Mouse (Mus musculus) heart, embryonic 13.5 days (tissue): Measurements from ENCODE around the gene Trp73. TPM values are rescaled to one million over a fixed set of nuclear protein-coding genes. Genes with fewer than 3 reads are reported as not detected.

Source experiments
- ATAC-seq: fragments of 200-750 bp; cut with Nextera tagmentation; 2 replicates; pipeline ENCODE4 v1.8.0; 2017; ENCODE audit warnings: moderate TSS enrichment; ENCODE audit not compliant: insufficient number of reproducible peaks, low FRiP score, low TSS enrichment; ENCODE audit errors: extremely low read depth
- H3K27ac ChIP-seq: fragments of 300-500 bp; sonication (generic); replicated peaks from 2 replicates; pipeline ENCODE4 v1.5.1; 2015; ENCODE audit warnings: moderate library complexity, mild to moderate bottlenecking, inconsistent platforms
- H3K27me3 ChIP-seq: fragments of 300-500 bp; sonication (generic); replicated peaks from 2 replicates; pipeline ENCODE4 v1.6.1; 2015; ENCODE audit warnings: mild to moderate bottlenecking, inconsistent platforms
- H3K36me3 ChIP-seq: fragments of 300-500 bp; sonication (generic); 2 replicates; pipeline ENCODE4 v1.6.1; 2015; ENCODE audit warnings: mild to moderate bottlenecking, inconsistent platforms
- H3K4me1 ChIP-seq: fragments of 300-500 bp; sonication (generic); 2 replicates; pipeline ENCODE4 v1.6.1; 2015; ENCODE audit warnings: inconsistent platforms
- H3K4me2 ChIP-seq: fragments of 300-500 bp; sonication (generic); 2 replicates; pipeline ENCODE4 v1.6.1; 2015; ENCODE audit warnings: inconsistent platforms, mild to moderate bottlenecking, moderate library complexity
- H3K4me3 ChIP-seq: fragments of 300-500 bp; sonication (generic); 2 replicates; pipeline ENCODE4 v1.5.1; 2015; ENCODE audit warnings: moderate library complexity, mild to moderate bottlenecking, inconsistent platforms
- H3K9ac ChIP-seq: fragments of 300-500 bp; sonication (generic); 2 replicates; pipeline ENCODE4 v1.6.1; 2015; ENCODE audit warnings: inconsistent platforms, mild to moderate bottlenecking, moderate library complexity
- H3K9me3 ChIP-seq: fragments of 300-500 bp; sonication (generic); 2 replicates; pipeline ENCODE4 v1.6.1; 2016; ENCODE audit warnings: inconsistent platforms
- WGBS: fragments of 180-500 bp; shearing (Covaris S2); methylation state at CpG from one replicate; pipeline ENCODE4 v1.1.7; 2015; ENCODE audit warnings: mixed read lengths; 5-methylcytosine and 5-hydroxymethylcytosine counted together
- polyA plus RNA-seq: library from polyadenylated mRNA; unstranded; fragments of >200 nt; fragmentation: Nextera tagmentation; extraction: Ambion mirVana; gene quantifications from 2 replicates; pipeline ENCODE4 v1.2.1, GENCODE M21; 2015

The Trp73 gene
- 0.07 and 0.10 TPM in 2 replicates for polyA plus RNA-seq

DNA sequence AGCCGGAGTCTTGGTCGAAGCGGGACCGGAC is at the start of gene Trp73:
TSS of gene Trp73 (minus strand) at position 27 of the 31 bp plus-strand sequence.
- H3K4me3 ChIP-seq = peak within 1 kb of the TSS; percentile 94
- H3K9me3 ChIP-seq = no peaks in the 10 kb centered on the region
- no peaks in the 10 kb centered on the region for H3K36me3 ChIP-seq
- ATAC-seq = no peak
- peaks cover 69% of the 10 kb centered on the region for H3K27me3 ChIP-seq
- H3K4me1 ChIP-seq = peaks cover 38% of the 10 kb centered on the region
- peak within 1 kb of the TSS; percentile 75 for H3K9ac ChIP-seq
- H3K4me2 ChIP-seq = peak within 1 kb of the TSS; percentile 96
- WGBS = 0% methylated on average over 3 of the region's 4 CpGs
- no peak within 1 kb of the TSS for H3K27ac ChIP-seq

- Histone ChIP-seq H3K9me3 (no peaks in the 10 kb centered on the region; the same call in 1 of the 2 replicates), H3K4me2 (no peak overlapping the region), H3K9ac (no peak overlapping the region), H3K4me3 (no peak overlapping the region), H3K27ac (peak overlapping the region; percentile 32; the same call in 1 of the 2 replicates), H3K27me3 (no peaks in the 10 kb centered on the region), H3K36me3 (no peaks in the 10 kb centered on the region), H3K4me1 (peaks cover 23% of the 10 kb centered on the region)
- no peak for ATAC-seq
- WGBS = 51% methylated on average over 8 of the region's 8 CpGs
Observed at GRCm38 (mm10) chr4:154188948-154189347, 48.9 kb upstream of the Trp73 start.

DNA sequence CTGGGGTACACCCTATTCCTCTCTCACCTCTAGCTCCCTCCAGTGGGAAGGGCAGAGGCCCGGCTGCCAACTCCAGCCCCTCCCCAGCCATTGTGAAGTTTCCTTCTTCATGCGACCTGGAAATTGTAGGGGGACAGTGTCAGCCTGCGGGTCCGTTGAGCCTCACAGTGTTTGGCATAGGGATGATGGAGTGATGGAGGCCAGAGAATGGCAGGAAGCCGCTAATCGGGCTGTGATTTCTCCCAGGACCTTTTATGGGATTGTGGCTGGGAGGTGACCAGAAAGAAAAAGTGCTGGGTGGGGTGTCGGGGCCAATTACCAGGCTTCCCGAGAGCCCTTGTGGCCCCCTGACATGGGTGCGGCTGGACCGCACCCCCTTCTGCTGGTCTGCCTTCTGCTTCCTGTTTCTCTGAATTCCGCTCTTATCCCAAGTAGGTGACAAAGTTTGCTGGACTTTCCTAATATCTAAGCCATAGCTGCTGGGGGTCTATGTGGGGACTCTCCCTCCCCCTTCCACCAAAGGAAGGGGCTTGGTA is 46.1 kb upstream of the Trp73 start:
- Histone ChIP-seq H3K27me3 (no peaks in the 10 kb centered on the region; the same call in 1 of the 2 replicates), H3K9ac (no peak overlapping the region), H3K9me3 (no peaks in the 10 kb centered on the region), H3K36me3 (no peaks in the 10 kb centered on the region), H3K27ac (0 out of 2 replicates have a peak overlapping the region, but pooled peaks have one; percentile 29), H3K4me3 (no peak overlapping the region), H3K4me2 (no peak overlapping the region), H3K4me1 (peaks cover 31% of the 10 kb centered on the region)
- WGBS = 48% methylated on average over 11 of the region's 11 CpGs
- no peak for ATAC-seq

DNA sequence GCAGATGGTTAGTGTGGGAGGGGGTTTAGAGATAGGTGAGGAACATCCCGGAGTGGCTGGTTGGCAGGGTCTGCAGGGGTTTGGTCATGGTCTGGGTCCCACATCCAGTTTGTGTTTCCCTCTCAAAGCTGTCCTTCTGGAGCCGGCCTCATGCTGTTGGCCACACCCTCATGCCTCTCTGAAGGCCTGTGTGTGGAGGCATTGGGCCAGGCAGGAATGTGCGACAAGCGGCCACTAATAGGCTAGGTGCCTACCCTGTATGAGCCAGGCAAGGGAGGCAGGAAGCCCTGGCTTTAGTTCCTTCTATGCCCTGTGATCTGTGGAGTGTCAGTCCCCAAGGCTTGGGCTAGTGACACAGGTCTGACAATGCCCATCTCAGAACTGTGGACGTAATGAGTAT is 45.0 kb upstream of the Trp73 start:
- H3K4me2 ChIP-seq = no peak overlapping the region
- H3K4me1 ChIP-seq = peaks cover 31% of the 10 kb centered on the region
- H3K36me3 ChIP-seq = no peaks in the 10 kb centered on the region
- WGBS = 63% methylated on average over 5 of the region's 5 CpGs
- H3K27me3 ChIP-seq = no peaks in the 10 kb centered on the region; the same call in 1 of the 2 replicates
- no peak for ATAC-seq
- H3K4me3 ChIP-seq = no peak overlapping the region
- no peak overlapping the region for H3K9ac ChIP-seq
- H3K27ac ChIP-seq = no peak overlapping the region
- H3K9me3 ChIP-seq = no peaks in the 10 kb centered on the region

GRCm38 (mm10) chr4:154183566-154183965 is 43.6 kb upstream of the Trp73 start:
- H3K27me3 ChIP-seq = no peaks in the 10 kb centered on the region; the same call in 1 of the 2 replicates
- no peaks in the 10 kb centered on the region for H3K9me3 ChIP-seq
- no peak overlapping the region for H3K27ac ChIP-seq
- ATAC-seq = no peak
- no peak overlapping the region for H3K4me2 ChIP-seq
- H3K4me3 ChIP-seq = no peak overlapping the region
- no peaks in the 10 kb centered on the region for H3K36me3 ChIP-seq
- 42% methylated on average over 5 of the region's 5 CpGs for WGBS
- H3K4me1 ChIP-seq = peaks cover 26% of the 10 kb centered on the region
- H3K9ac ChIP-seq = no peak overlapping the region

DNA sequence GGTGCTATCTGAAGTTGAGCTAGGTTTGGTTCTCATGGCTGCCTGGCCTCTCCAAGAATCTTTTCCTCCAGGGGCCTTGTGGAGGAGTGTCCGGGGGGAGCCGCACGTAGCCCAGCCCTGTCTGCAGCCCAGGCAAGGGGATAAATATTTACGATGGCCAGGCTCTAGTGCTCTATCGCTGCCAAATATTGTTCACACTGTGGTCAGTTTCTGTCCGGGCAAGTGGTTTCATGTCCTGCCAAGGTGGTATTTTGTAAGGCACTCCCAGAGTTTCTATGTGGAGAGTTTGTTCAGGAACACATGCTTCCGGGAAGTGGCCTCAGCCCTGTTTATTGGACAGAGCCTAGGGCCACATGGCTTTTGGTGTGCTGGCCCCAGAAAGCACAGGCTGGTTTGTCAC is 41.0 kb upstream of the Trp73 start:
- no peak overlapping the region for H3K9ac ChIP-seq
- peaks cover 21% of the 10 kb centered on the region for H3K4me1 ChIP-seq
- H3K36me3 ChIP-seq = no peaks in the 10 kb centered on the region
- no peak overlapping the region for H3K27ac ChIP-seq
- H3K9me3 ChIP-seq = no peaks in the 10 kb centered on the region
- 70% methylated on average over 7 of the region's 7 CpGs for WGBS
- no peak overlapping the region for H3K4me2 ChIP-seq
- no peak for ATAC-seq
- no peak overlapping the region for H3K4me3 ChIP-seq
- peaks cover 9% of the 10 kb centered on the region for H3K27me3 ChIP-seq

DNA sequence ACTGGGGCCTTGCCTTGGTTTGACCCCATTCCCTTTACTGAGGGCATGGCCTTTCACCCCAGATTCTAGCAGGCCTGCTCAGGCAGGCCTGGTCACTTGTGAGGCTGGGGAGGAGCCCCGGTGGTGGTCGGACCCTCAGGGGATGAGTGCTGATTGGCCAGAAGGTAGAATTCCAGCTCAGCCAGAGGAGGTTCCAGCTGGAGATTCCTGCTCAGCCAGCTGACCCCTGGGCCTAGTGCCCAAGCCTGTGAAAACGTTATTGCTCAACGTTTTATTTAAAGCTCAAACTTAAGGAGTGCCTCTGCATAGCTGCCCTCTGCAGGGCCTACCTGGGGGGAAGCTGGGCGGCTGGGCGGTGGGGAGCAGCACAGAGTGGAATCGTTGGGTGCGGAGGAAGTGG is 37.2 kb upstream of the Trp73 start:
- Histone ChIP-seq H3K27me3 (peaks cover 42% of the 10 kb centered on the region), H3K4me2 (no peak overlapping the region), H3K4me1 (peaks cover under 1% of the 10 kb centered on the region; the same call in 1 of the 2 replicates), H3K4me3 (no peak overlapping the region), H3K27ac (no peak overlapping the region), H3K9me3 (no peaks in the 10 kb centered on the region), H3K9ac (no peak overlapping the region), H3K36me3 (no peaks in the 10 kb centered on the region)
- 53% methylated on average over 8 of the region's 8 CpGs for WGBS
- ATAC-seq = no peak

DNA sequence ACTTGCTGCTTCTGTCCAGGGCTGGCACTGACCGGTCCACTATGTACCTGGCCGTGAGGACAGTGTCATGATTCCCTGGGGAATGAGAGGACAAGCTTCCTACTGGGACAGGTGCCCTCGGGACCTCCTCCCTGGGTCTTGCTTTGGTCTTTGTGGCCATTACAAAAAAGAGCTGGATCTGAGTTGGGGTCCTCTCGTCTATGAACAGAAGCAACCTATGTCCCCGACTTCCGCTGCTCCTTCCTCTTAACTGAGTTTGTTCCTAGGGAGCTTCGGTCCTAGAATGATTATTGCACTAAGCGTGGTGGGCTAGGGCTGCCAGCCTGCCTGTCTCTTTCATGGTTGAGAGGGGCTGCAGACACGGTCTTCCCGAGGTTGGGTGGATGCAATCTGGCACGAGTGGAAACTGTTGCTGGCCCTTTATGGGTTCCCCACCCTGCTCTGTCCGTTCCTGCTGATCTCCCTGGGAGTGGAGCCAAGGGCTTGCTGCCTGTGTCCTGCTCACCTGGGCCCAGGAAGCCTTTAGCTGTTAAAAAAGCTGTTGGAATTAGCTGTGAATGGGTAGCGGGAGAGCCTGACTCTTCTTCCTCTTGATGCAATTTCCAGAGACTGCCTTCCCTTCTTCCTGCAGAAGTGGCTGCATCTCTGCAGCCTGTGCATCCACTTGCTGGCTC is 32.1 kb upstream of the Trp73 start:
- Histone ChIP-seq H3K36me3 (no peaks in the 10 kb centered on the region), H3K27ac (no peak overlapping the region), H3K4me2 (peak overlapping the region; percentile 82), H3K9ac (peak overlapping the region; percentile 76), H3K9me3 (no peaks in the 10 kb centered on the region), H3K4me3 (peak overlapping the region; percentile 59), H3K4me1 (peaks cover 30% of the 10 kb centered on the region), H3K27me3 (peaks cover 87% of the 10 kb centered on the region)
- 31% methylated on average over 13 of the region's 13 CpGs for WGBS
- ATAC-seq = no peak

DNA sequence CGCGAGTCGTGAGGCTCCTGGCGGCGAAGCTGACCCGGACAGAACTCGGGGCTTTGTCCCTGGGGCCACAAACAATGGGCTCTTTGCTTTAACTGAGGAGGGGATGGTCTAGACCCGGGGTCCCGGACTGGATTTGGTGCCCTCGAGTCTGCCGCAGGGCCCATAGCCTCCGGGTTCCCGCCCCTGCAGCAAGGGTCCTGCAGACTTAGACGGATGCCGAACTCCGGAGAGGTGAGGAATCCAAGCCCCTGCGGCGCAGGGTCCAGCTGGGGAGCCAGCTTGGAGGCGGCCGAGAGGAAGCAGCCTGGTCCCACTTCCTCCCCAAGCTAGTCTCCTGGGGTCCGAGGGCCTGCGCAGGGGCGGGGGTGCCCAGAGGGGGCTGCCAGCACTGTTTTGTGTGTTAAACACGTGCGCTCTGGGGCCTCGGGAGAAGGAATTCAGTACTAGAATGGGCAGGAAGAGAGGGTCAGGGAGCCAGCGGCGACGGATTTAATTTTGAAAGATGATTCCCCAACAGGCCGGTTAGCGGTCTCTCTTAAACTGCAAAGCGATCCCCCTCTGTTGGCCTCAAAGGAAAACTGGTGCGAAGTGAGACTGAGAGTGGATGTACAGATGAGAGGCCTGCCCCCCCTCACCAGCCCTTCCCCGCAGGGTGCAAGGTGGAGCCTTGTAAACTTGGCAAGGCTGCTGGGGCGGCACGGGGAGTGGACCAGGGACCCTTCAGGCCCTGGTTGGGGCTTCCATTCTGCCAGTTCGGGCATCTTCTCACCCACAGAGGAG is 31.3 kb upstream of the Trp73 start:
- Histone ChIP-seq H3K4me1 (peaks cover 30% of the 10 kb centered on the region), H3K36me3 (no peaks in the 10 kb centered on the region), H3K4me3 (peak overlapping the region; percentile 59), H3K9ac (peak overlapping the region; percentile 76), H3K27ac (peak overlapping the region; percentile 25; the same call in 1 of the 2 replicates), H3K9me3 (no peaks in the 10 kb centered on the region), H3K4me2 (peak overlapping the region; percentile 82), H3K27me3 (peaks cover 82% of the 10 kb centered on the region)
- no peak for ATAC-seq
- 1% methylated on average over 37 of the region's 37 CpGs for WGBS

DNA sequence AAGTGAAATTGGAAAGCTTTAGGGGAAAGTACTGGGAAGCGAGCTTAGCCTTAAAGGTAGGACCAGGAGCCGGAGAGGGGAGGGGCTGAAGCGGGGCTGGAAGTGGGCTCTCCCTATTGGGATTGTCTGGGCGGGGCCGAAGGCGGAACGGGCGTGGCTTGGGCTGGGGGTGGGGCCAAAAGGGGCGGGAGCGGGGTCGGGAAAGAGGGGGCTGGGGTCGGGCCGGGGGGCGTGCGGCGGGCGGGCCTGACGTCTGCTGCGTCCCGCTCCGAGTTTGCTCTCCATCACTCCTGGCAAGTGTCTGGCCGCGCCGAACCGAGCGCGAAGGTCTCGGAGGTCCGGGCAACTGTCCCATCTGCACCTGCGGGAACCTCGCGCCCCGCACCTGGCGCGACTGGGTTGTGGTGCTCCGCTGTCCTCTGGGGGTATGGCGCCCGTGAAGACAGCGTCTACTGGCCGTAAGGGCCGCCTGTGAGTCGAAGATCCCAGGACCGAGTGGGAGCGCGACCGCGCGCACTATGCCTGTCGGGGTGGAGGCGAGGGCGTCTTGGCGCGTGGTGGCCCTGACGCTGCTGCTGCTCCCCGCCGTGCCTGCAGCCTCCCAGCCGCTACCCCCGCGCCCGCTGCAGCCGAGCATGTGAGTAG is 30.6 kb upstream of the Trp73 start, which contains the start of gene Megf6:
TSS of gene Megf6 (plus strand) at position 225 of the 645 bp plus-strand sequence.
- Histone ChIP-seq H3K4me1 (peaks cover 30% of the 10 kb centered on the region), H3K27me3 (peaks cover 79% of the 10 kb centered on the region), H3K27ac (peak within 1 kb of the TSS; percentile 25; the same call in 1 of the 2 replicates), H3K4me3 (peak within 1 kb of the TSS; percentile 59), H3K9me3 (no peaks in the 10 kb centered on the region), H3K9ac (peak within 1 kb of the TSS; percentile 76), H3K4me2 (peak within 1 kb of the TSS; percentile 82), H3K36me3 (no peaks in the 10 kb centered on the region)
- ATAC-seq = peak; percentile 38; the same call in 1 of the 2 replicates
- WGBS = under 1% methylated on average over 50 of the region's 61 CpGs

- H3K9me3 ChIP-seq = no peaks in the 10 kb centered on the region
- H3K4me2 ChIP-seq = peak overlapping the region; percentile 82
- ATAC-seq = no peak
- peak overlapping the region; percentile 59 for H3K4me3 ChIP-seq
- no peak overlapping the region for H3K27ac ChIP-seq
- H3K9ac ChIP-seq = peak overlapping the region; percentile 76
- peaks cover 30% of the 10 kb centered on the region for H3K4me1 ChIP-seq
- peaks cover 73% of the 10 kb centered on the region for H3K27me3 ChIP-seq
- 3% methylated on average over 15 of the region's 15 CpGs for WGBS
- no peaks in the 10 kb centered on the region for H3K36me3 ChIP-seq
Observed at GRCm38 (mm10) chr4:154170021-154170420, 30.0 kb upstream of the Trp73 start.
